Mouse (Mus musculus) embryonic facial prominence, embryonic 15.5 days (tissue): ENCODE measurements around the gene Metrnl. TPM values are rescaled to one million over a fixed set of nuclear protein-coding genes. Genes with fewer than 3 reads are reported as not detected.

ENCODE experiments used
- ATAC-seq: fragments of 200-750 bp; cut with Nextera tagmentation; 2 replicates; pipeline ENCODE4 v1.8.0; 2017; ENCODE audit warnings: low read depth, moderate TSS enrichment; ENCODE audit not compliant: insufficient number of reproducible peaks, low FRiP score, low TSS enrichment
- H3K27ac ChIP-seq: fragments of 300-500 bp; sonication (generic); replicated peaks from 2 replicates; pipeline ENCODE4 v1.5.1; 2015; ENCODE audit warnings: mild to moderate bottlenecking, inconsistent platforms
- H3K27me3 ChIP-seq: fragments of 300-500 bp; sonication (generic); 2 replicates; pipeline ENCODE4 v1.6.1; 2015; ENCODE audit warnings: inconsistent platforms
- H3K36me3 ChIP-seq: fragments of 300-500 bp; sonication (generic); 2 replicates; pipeline ENCODE4 v1.6.1; 2015; ENCODE audit warnings: mild to moderate bottlenecking, inconsistent platforms
- H3K4me1 ChIP-seq: fragments of 300-500 bp; sonication (generic); 2 replicates; pipeline ENCODE4 v1.6.1; 2015; ENCODE audit warnings: inconsistent platforms
- H3K4me2 ChIP-seq: fragments of 300-500 bp; sonication (generic); replicated peaks from 2 replicates; pipeline ENCODE4 v1.6.1; 2015; ENCODE audit warnings: mild to moderate bottlenecking, inconsistent platforms
- H3K4me3 ChIP-seq: fragments of 300-500 bp; sonication (generic); replicated peaks from 2 replicates; pipeline ENCODE4 v1.5.1; 2015; ENCODE audit warnings: mild to moderate bottlenecking, inconsistent platforms
- H3K9ac ChIP-seq: fragments of 300-500 bp; sonication (generic); 2 replicates; pipeline ENCODE4 v1.6.1; 2015; ENCODE audit warnings: inconsistent platforms
- H3K9me3 ChIP-seq: fragments of 300-500 bp; sonication (generic); replicated peaks from 2 replicates; pipeline ENCODE4 v1.6.1; 2016; ENCODE audit warnings: inconsistent platforms
- WGBS: fragments of 180-500 bp; shearing (Covaris S2); methylation state at CpG from one replicate; pipeline ENCODE4 v1.1.7; 2015; 5-methylcytosine and 5-hydroxymethylcytosine counted together
- polyA plus RNA-seq: library from polyadenylated mRNA; unstranded; fragments of >200 nt; fragmentation: Nextera tagmentation; extraction: Ambion mirVana; gene quantifications from 2 replicates; pipeline ENCODE4 v1.2.1, GENCODE M21; 2015

Metrnl gene
- polyA plus RNA-seq, 1 experiment from 2014 or later: 76.3 TPM

DNA sequence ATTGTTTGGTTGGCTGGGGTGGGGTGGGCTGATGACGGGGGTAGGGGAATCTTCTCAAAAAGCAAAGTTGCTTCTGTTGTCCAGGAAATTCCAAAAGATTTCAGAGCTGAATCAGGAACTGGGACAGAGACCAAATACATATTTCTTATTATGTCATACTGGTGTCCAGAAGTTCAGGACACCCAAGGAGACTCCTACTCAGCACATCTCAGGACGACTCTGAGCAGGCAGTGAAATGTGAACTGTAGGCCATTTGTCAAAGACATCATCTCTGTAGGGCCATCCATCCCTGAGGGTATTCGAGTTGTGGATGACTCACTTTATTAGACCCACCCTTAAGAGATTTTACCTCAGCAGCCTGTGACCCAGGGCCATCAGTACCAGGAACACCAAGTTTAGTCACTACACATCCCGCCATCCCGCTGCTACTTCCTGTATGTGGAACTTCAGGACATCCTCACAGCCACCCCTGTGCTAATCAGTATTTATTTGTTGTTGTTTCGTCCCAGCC, 15.8 kb upstream of the Metrnl start:
- no peaks in the 10 kb centered on the region for H3K36me3 ChIP-seq
- H3K9me3 ChIP-seq: no peaks in the 10 kb centered on the region
- H3K9ac ChIP-seq: no peak overlapping the region
- no peaks in the 10 kb centered on the region for H3K27me3 ChIP-seq
- WGBS: 62% methylated on average over 6 of the region's 6 CpGs
- 0 out of 2 replicates have a peak, but pooled peaks cover 7% of the 10 kb centered on the region for H3K4me1 ChIP-seq
- no peak overlapping the region for H3K4me3 ChIP-seq
- no peak overlapping the region for H3K4me2 ChIP-seq
- ATAC-seq: no peak
- no peak overlapping the region for H3K27ac ChIP-seq

DNA sequence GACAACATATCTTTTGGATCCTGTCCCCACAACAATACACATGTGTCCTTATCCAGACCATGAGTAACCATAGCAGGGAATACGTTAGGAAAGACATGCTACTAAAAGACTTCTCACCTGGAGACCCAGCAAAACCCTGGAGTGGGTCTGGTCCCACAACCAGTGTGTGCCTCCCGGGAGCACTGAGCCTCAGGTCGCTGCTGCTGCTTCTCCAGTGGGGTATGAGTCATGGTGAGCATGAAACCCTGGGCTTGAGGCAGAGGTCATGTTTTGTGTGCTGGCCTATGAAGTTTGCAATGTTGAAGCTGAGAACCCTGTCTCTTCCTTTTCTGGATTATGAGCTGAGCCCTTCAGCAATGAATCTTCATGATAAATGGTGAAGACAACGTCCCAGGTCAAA, 15.3 kb upstream of the Metrnl start:
- no peaks in the 10 kb centered on the region for H3K9me3 ChIP-seq
- 73% methylated on average over 4 of the region's 4 CpGs for WGBS
- H3K9ac ChIP-seq: no peak overlapping the region
- H3K4me3 ChIP-seq: no peak overlapping the region
- H3K36me3 ChIP-seq: no peaks in the 10 kb centered on the region
- no peak for ATAC-seq
- H3K27me3 ChIP-seq: no peaks in the 10 kb centered on the region
- no peak overlapping the region for H3K4me2 ChIP-seq
- H3K27ac ChIP-seq: peak overlapping the region; percentile 49; the same call in 1 of the 2 replicates
- H3K4me1 ChIP-seq: 0 out of 2 replicates have a peak, but pooled peaks cover 7% of the 10 kb centered on the region

DNA sequence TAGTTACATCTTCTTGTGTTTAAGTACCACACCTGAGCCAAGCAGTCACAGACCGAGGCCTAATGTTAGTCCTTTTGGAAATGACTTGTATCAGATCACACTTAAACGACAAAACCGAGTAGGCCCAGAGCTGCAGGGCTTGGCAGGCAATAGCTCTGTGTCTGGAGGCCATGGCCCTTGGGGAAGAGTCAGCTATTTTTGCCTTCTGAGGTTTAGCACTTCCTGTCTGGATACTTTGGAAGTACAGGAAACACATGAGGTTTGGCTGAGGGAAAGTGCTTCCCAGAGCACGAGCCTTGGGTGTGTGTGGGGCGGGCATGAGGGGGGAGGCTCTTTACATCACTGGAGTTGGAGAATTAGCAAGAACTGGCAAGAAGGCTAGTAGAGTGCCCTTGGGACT, 14.7 kb upstream of the Metrnl start:
- ATAC-seq: no peak
- H3K36me3 ChIP-seq: no peaks in the 10 kb centered on the region
- no peak overlapping the region for H3K9ac ChIP-seq
- no peaks in the 10 kb centered on the region for H3K9me3 ChIP-seq
- H3K27me3 ChIP-seq: no peaks in the 10 kb centered on the region
- no peak overlapping the region for H3K4me2 ChIP-seq
- H3K27ac ChIP-seq: peak overlapping the region; percentile 49; the same call in 1 of the 2 replicates
- 45% methylated on average over 5 of the region's 5 CpGs for WGBS
- H3K4me1 ChIP-seq: 0 out of 2 replicates have a peak, but pooled peaks cover 7% of the 10 kb centered on the region
- H3K4me3 ChIP-seq: no peak overlapping the region

DNA sequence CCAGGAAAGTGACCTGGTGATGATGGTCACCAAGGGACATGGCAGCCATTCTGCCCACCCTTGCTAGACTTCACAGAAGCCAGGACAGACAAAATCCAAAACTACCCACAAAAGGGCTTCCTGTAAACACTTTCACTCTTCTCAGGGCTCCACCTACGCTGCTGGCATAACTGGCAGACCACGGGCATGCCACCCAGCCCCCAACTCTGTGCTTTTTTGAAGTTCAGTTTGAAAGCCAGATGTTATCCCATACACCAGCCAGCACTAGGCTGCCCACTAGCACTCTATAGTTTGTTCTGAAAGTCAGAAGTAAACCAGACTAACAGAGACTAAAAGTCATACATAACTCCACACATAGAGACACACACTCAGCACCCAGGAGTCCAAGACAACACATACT, 13.3 kb upstream of the Metrnl start:
- ATAC-seq: no peak
- H3K4me2 ChIP-seq: no peak overlapping the region
- no peaks in the 10 kb centered on the region for H3K9me3 ChIP-seq
- no peak overlapping the region for H3K27ac ChIP-seq
- H3K36me3 ChIP-seq: no peaks in the 10 kb centered on the region
- H3K4me1 ChIP-seq: 0 out of 2 replicates have a peak, but pooled peaks cover 7% of the 10 kb centered on the region
- 76% methylated on average over 2 of the region's 2 CpGs for WGBS
- H3K9ac ChIP-seq: no peak overlapping the region
- H3K4me3 ChIP-seq: no peak overlapping the region
- no peaks in the 10 kb centered on the region for H3K27me3 ChIP-seq

DNA sequence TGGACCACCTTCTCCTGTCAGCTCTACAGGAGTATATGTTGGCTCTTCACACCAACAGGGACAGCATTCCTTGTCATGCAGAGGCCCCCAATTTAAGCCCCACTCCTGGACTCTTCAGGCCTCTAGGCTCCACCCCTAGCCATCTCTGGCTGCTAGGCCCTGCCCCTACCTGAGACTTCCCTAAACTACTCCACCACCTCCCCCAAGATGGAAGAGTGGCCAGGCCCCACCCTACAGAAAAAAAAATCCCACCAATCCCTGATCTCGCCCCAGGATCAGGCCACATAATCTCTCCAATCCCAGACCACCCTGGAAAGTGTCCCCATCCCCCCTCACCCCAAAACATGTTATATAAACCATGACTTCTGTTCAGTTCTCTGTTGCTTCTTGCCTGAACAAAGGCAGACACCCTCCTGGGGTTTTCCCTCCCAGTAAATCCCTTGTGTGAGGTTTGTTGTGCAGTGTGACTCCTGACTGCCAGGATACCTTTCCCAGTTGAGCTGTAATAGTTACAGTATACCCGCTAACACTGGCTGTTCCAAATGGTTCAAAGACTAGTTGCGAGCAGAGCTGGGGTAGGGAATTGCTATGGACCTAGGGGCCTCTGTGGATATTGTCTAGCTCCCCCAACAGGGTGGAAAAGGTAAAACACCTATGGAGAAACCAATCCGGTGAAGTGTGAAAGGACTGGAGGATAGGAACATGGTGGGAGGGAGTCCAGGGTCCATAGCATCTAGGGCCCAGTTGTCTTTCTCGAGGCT, 5.9 kb upstream of the Metrnl start:
- H3K9ac ChIP-seq: no peak overlapping the region
- H3K4me3 ChIP-seq: no peak overlapping the region
- no peaks in the 10 kb centered on the region for H3K36me3 ChIP-seq
- no peaks in the 10 kb centered on the region for H3K4me1 ChIP-seq
- no peak overlapping the region for H3K4me2 ChIP-seq
- no peaks in the 10 kb centered on the region for H3K9me3 ChIP-seq
- no peaks in the 10 kb centered on the region for H3K27me3 ChIP-seq
- no peak overlapping the region for H3K27ac ChIP-seq
- peak; percentile 67; the same call in 1 of the 2 replicates for ATAC-seq
- 81% methylated on average over 5 of the region's 5 CpGs for WGBS

DNA sequence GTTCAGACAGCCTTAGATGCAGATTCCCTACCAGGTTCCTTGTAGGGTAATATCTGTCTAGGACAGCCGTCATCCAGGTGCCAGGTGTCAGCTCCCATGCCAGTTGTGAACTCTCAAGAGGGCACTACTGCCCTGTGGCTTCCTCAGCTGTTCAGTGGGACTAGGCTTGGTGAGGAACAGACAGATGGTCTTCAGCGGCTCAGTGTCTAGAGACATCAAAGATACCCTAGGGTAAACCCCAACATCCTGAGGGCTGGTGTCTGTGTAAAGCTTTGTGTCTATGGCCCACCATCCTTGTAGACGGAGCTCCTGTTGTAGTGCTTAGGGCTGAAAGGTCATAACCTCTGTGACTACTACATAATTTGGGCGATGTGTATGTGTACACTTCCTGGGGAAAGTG, 4.1 kb upstream of the Metrnl start:
- 73% methylated on average over 4 of the region's 4 CpGs for WGBS
- Histone ChIP-seq H3K9ac (no peak overlapping the region), H3K27me3 (no peaks in the 10 kb centered on the region), H3K36me3 (no peaks in the 10 kb centered on the region), H3K4me3 (no peak overlapping the region), H3K27ac (no peak overlapping the region), H3K9me3 (no peaks in the 10 kb centered on the region), H3K4me1 (no peaks in the 10 kb centered on the region; the same call in 1 of the 2 replicates), H3K4me2 (no peak overlapping the region)
- ATAC-seq: no peak

DNA sequence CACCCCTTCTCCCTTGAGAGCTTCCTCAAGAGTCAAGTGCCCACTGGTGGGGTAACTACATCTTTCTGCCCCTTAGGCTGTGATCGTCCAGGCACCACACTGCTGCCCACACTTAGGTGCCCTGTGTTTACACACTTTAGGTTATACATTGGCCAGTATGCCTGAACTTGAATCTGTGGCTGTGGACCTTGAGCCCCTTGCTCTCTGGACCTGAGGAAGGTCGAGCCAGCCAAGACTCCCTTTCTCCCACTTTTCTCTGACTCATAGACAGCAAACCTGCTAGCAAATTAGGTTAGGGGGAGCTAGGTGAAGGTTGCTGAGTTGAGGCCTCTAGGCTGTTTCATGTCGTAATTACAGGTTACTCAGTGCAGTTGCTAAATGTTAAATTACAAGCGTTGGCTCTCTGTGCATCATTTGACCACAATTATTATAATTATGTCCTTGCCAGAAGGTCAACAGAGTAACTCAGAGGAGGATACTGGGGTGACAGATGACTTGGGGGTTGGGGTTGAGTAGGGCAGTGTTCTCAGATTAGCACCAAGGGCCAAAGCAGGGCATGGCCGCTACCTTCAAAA, 2.9 kb upstream of the Metrnl start:
- Histone ChIP-seq H3K27me3 (no peaks in the 10 kb centered on the region), H3K36me3 (no peaks in the 10 kb centered on the region), H3K9ac (no peak overlapping the region), H3K4me1 (peaks cover 9% of the 10 kb centered on the region), H3K4me3 (no peak overlapping the region), H3K9me3 (no peaks in the 10 kb centered on the region), H3K27ac (no peak overlapping the region), H3K4me2 (no peak overlapping the region)
- no peak for ATAC-seq
- 66% methylated on average over 5 of the region's 5 CpGs for WGBS

DNA sequence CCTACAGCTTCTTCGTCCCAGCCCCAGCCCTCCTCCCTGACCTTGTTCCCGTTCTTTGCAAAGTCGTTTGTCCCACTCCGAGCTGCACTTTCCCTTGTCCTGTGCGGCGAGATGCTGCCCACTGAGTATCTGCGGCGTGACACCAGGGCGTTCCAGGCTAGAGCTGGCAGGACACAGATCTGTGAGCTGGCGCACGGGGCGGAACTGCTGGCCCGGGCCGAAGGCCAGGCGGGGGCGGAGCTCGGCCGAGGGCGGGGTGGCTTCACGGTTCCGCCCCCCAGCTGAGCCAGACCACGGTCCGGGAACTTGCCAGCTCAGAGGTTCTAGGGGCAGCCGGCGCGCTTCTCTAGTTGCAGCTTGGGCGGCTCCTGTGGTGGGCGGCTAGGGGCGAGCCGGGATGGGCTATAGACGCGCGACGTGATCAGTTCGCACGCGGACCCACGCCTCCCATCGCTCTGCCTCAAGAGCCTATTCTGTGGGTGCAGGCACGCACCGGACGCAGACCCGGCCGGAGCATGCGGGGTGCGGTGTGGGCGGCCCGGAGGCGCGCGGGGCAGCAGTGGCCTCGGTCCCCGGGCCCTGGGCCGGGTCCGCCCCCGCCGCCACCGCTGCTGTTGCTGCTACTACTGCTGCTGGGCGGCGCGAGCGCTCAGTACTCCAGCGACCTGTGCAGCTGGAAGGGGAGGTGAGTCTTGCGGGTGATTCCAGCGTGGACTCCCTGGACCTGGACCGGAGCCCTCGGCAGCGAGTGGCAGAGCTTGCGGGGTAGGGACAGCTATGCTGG, 959 bp downstream of the Metrnl start:
- peak overlapping the region; percentile 95 for H3K4me2 ChIP-seq
- H3K27ac ChIP-seq: peak overlapping the region; percentile 88
- H3K4me1 ChIP-seq: peaks cover 36% of the 10 kb centered on the region
- H3K9ac ChIP-seq: peak overlapping the region; percentile 60
- ATAC-seq: peak; percentile 89
- no peaks in the 10 kb centered on the region for H3K27me3 ChIP-seq
- no peaks in the 10 kb centered on the region for H3K36me3 ChIP-seq
- peak overlapping the region; percentile 74 for H3K4me3 ChIP-seq
- WGBS: under 1% methylated on average over 68 of the region's 69 CpGs
- H3K9me3 ChIP-seq: no peaks in the 10 kb centered on the region

DNA sequence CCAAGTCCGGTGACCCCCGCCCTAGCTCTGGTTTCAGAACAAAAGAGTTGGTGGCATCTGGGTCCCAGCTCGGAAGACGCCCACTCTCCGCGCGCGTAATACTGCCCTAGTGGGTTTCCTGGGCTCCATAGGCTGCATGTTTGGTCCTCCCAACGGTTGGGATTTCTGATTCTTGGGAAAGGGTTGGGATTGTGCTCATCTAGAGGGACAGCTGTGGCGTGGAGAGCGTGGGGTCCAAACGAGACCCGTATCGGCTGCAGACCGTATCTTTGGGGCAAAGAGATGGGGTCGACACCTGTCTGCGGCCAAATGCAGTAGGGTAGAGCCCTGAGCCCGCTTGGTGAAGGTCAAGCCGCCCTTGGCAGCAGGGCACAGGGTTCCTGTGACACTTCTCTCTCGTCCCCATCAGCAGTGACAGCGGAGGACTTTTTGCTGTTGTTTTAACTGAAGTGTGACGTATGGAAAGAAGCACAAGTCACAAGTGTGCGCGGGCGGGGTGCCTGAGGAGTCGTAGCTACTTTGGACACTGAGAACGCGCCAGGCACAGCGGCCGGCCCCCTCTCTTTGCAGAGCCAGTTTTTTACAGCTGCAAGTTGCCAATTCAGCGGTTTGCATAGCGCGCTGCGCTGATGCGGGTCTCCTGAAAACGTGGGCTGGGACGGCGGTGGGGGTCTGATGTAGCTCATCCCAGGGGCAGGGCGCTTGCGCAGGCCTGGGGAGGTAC, 1.7 kb downstream of the Metrnl start:
- H3K4me1 ChIP-seq: peaks cover 41% of the 10 kb centered on the region
- WGBS: under 1% methylated on average over 40 of the region's 40 CpGs
- H3K9me3 ChIP-seq: no peaks in the 10 kb centered on the region
- H3K9ac ChIP-seq: peak overlapping the region; percentile 60
- ATAC-seq: no peak
- peak overlapping the region; percentile 88 for H3K27ac ChIP-seq
- H3K4me3 ChIP-seq: peak overlapping the region; percentile 74
- no peaks in the 10 kb centered on the region for H3K27me3 ChIP-seq
- H3K4me2 ChIP-seq: peak overlapping the region; percentile 95
- H3K36me3 ChIP-seq: no peaks in the 10 kb centered on the region

DNA sequence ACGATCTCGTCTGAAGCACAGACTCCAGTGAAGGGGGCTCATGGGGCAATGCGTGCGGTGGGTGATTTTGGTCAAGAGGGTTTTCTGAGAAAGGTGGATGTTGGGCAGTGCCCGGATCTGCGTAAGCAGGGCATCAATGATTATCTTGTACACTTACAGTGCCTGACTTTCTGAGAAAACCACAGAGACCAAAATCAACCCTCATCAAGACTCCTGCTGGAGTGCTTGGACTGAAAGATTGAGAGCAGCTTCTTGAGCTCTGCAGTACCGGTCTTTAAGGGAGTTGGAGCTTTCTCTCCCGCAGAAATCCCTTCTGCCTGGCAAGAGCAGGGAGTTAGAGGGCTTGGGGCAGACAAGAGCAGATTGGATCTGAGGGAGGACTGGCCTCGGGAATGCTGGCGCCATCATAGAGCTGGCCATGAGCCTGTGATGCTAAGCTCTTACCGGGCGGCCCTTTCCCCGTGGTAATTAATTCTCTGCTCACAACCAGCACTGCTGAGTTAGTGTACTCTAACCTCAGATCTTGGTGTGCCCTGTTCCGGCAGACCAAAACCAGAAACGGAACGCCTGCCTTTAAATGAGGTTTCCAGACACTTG, 2.4 kb downstream of the Metrnl start:
- Histone ChIP-seq H3K36me3 (no peaks in the 10 kb centered on the region; the same call in 1 of the 2 replicates), H3K4me3 (peak overlapping the region; percentile 74), H3K9me3 (no peaks in the 10 kb centered on the region), H3K27ac (peak overlapping the region; percentile 88), H3K27me3 (no peaks in the 10 kb centered on the region), H3K4me1 (peaks cover 48% of the 10 kb centered on the region), H3K9ac (peak overlapping the region; percentile 60), H3K4me2 (peak overlapping the region; percentile 95)
- 11% methylated on average over 16 of the region's 16 CpGs for WGBS
- no peak for ATAC-seq
